Mouse (Mus musculus) brain, adult 2 months (tissue): ENCODE measurements around the gene Cxadr.

Experiments used
- DNase-seq: peaks from one replicate; pipeline ENCODE4 v3.0.0; 2011; ENCODE audit warnings: low read depth, low spot score

Cxadr gene

GRCm38 (mm10) chr16:78371491-78372046, 70.3 kb downstream of the Cxadr start:
- DNase-seq = peak; percentile 26

GRCm38 (mm10) chr16:78372786-78373185, 71.5 kb downstream of the Cxadr start:
- no peak for DNase-seq

- DNase-seq = no peak
Measured at GRCm38 (mm10) chr16:78373743-78374142, 72.5 kb downstream of the Cxadr start.

DNA sequence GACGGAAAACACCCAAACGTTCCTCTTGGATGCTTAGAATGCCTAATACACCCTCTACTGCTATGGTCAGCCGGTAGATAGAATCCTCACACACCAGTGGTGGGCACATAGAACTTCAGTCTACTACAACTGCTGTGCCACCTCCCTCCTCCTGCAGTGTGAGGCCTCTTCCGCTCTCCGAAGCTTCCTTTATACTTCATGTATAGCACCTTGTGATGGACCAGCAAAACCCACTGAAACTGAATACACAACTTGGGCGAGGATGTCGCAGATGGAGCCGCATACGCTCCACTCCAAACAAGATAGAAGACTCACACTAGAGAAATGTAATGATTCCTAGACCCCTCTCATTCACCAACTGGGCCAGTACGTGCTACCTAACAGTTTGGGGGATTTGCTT, 73.9 kb downstream of the Cxadr start:
- peak; percentile 15 for DNase-seq

DNA sequence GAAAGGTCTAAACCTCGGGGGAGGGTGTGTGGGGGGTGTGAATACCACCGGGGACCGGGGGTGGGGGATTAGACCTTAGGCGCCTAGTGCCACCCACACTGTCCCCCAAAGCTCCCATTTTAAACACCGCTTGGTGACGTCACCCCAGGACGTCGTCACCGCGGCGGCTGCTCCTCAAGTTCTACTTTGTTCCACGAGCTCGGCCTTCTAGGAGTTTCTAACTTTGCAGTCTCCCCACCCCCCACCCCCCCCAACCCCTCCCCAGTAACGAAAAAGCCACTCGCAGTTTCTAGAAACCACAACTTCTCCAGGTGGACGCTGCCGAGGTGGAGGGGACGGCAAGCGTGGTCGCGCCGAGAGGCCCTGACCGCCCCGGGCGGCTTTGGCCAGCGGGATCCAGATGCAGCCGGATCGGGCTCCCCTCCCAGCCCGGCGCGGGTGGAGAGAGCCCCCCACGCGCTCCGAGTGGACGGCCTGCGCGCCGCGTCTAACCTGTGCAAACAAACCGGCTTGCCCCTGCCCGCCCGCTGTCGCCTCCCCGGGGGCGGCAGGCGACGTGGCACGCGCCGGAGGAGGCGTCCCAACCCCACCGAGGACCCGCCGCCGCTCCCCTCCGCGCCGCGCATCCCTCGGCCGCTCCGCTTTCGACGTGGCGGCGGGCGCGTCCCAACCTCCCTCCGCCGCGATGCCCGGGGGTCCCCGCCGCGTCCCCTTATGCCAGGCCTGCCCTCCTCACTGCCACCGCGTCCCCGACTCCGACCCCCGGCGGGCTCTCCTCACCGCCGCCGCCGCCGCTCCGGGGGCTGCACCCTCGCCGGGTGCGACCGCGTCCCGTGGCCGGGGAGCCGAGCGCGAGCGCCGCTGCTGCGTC, 74.8 kb downstream of the Cxadr start:
- DNase-seq = peak; percentile 32

DNA sequence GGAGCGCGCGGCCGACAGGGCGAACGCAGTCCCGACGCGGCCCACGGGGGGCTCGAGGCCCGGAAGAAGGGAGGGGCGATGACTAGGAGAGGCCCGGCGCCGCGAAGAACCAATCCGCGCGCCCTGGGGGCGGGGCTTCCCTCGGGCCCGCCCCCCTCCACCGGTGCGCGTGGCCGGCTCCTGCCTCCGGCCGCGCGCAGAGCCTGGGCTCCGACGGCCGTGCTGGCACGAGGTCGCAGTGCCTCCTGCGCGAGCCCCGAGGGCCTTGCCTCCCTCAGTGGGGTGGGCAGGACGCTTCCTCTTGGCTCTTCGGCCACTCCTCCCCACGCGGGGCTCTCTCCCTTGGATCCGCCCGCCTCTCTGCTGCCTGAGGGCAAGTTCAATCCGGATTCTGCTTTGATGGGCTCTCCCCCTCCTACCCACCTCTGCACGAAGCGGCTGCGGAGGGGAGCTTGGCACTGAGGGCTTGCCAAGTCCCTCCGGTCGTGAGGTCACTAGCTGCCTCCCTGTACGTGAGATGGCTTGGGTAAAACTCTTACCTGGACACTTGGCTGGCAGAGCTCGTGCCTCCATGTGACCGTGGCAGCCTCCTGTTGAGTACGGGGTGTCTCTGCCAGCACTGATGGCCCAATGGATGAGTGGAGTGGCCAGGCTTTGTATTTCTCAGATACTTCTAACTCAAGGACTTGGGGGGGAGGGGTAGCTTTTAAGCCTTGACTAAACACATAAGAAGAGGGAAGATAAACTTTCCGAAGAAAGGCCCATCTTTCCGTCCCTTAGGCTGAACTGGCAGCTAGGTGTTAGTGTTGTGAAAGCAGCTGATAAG, 75.7 kb downstream of the Cxadr start, which contains the start of gene Btg3:
Gene Btg3, minus strand, starts transcription at position 448 of the 826 bp plus-strand sequence.
- DNase-seq = peak; percentile 86

GRCm38 (mm10) chr16:78378493-78378892, 77.2 kb downstream of the Cxadr start:
- no peak for DNase-seq

GRCm38 (mm10) chr16:78389122-78389521, 87.8 kb downstream of the Cxadr start:
- no peak for DNase-seq

DNA sequence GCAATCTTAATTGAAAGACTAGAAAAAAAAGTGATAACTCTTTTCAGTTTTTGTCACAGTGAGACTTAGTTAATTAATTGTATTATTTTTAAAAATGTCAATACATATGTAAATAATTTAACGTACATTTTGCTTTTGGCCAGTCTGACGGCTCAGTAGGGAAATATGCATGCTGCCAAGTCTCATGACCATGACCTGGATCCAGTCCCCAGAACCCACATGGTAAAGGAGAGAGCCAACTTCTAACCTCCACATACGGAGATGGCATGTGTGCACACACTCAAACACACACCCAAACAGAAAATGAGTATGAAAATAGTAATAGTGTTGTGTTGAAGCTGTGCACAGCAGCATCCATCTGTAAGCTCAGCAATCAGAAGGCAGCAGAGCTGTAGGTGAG, 88.7 kb downstream of the Cxadr start:
- DNase-seq = no peak

GRCm38 (mm10) chr16:78391354-78391753, 90.1 kb downstream of the Cxadr start:
- DNase-seq = no peak

DNA sequence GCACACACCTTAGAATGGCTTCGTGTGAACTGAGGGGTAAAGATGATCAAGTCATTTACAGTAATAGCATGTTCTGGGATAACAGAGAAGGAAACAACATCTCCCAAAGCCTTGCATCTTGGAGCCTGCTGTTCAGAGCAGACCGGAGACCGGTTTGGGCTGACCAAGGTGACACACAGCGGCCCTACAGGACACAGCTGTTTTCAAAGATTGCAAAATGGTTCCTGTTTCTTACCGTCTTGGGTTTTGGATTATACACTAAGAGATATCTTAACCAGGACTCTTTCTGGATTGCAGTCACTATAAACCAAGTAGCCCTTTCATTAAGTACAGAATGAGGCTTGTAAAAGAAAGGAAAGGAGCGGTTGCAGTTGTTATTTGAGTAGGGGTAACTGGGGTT, 97.4 kb downstream of the Cxadr start:
- no peak for DNase-seq

DNA sequence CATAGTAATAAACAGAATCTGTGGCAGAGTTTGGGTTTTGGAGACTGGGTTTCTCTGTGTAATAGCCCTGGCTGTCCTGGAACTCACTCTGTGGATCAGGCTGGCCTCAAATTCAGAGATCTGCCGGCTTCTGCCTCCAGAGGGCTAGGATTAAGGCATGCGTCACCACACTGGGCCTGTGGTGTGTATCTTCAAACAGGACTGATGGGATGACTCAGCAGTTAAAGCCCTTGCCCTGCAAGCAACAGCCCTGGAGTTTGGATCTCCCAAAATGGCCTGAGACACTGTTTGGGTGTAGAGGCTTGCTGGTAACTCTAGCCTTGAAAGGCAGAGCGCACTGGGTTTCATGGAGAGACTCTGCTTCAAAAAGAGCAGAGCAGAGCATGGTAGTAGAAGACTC, 98.1 kb downstream of the Cxadr start:
- DNase-seq = no peak

DNA sequence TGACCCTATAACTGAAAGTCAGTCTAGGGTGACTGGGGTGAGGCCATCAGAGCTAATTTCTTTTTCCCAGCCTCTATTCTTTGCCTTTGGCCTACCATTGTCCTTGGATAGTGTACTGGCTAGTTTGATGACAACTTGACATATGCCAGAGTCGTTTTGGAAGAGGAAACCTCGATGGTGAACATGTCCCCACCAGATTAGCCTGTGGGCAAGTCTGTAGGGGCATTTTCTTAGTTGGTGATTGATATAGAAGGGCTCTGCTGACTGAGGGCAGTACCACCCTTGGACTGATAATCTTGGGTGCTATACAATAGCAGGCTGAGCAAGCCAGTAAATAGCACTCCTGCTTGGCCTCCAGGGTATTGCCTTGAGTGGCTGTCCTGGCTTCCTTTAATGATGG, 101.0 kb downstream of the Cxadr start:
- no peak for DNase-seq

DNA sequence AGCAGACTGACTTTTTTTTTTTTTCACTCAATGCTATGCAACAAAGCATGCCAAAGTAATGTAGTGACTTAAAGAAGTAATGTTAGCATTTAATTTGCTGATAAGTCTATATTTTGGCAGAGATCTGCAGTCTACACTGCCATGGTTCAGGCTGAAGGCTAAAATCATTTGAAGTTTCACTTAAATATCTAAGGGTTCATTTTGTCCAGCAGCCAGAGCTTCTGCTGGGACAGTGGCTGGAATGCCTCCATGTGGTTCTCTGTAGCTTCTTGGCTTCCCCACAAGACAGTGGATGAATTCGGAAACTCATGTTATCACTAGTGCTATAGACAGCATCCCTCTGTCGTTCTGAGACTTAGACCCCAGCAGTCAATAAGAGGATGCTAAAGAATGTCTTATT, 105.4 kb downstream of the Cxadr start:
- no peak for DNase-seq

DNA sequence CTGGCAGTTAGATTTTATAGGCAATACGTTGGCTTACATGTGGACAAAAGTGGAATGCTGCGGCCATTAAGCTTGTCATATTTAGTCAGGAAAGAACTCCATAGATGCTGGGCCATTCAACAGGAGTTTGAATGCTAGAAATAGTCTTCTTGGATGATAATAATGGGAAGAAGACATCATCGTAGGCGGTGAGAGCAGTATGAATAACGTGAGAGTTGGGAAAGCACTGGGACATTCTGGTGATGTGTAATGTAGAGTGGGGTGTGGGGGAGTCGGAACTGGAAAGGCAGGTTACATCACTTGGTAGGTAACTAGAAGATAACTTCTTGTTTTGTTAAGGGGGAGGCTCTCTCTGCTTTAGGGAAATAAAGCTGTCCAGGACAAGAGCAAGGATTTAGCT, 106.6 kb downstream of the Cxadr start:
- peak; percentile 43 for DNase-seq
